Mouse (Mus musculus) CH12.LX (cell line): Measurements from ENCODE around the gene Acads.
A peak's percentile ranks its signal among the peaks of the same experiment; 100 is the strongest.

Source experiments
- CTCF ChIP-seq, 2 experiments: IDR thresholded peaks in 1 of 2; conservative IDR thresholded peaks in 1 of 2; 2 replicates each; pipeline ENCODE4 v1.5.1; 2011 to 2012; ENCODE audit warnings: low read depth in 2 of 2, low read length in 2 of 2, improper control_type of control experiment in 1 of 2, inconsistent platforms in 1 of 2, mild to moderate bottlenecking in 1 of 2, moderate library complexity in 1 of 2
- EP300 ChIP-seq: IDR thresholded peaks from 2 replicates; pipeline ENCODE4 v1.6.1; 2011; ENCODE audit warnings: low read length, improper control_type of control experiment
- MAFK ChIP-seq: IDR thresholded peaks from 2 replicates; pipeline ENCODE4 v1.6.1; 2011; ENCODE audit warnings: low read length, improper control_type of control experiment; ENCODE audit not compliant: insufficient replicate concordance
- MAX ChIP-seq: IDR thresholded peaks from 2 replicates; pipeline ENCODE4 v1.6.1; 2011; ENCODE audit warnings: low read length, improper control_type of control experiment
- MXI1 ChIP-seq: IDR thresholded peaks from 2 replicates; pipeline ENCODE4 v1.6.1; 2011; ENCODE audit warnings: mild to moderate bottlenecking, low read depth, low read length, improper control_type of control experiment
- POLR2A ChIP-seq: IDR thresholded peaks from 2 replicates; pipeline ENCODE4 v1.6.1; 2011; ENCODE audit warnings: low read depth, mild to moderate bottlenecking, improper control_type of control experiment, low read length
- RAD21 ChIP-seq: IDR thresholded peaks from 2 replicates; pipeline ENCODE4 v1.6.1; 2011; ENCODE audit warnings: low read depth, mild to moderate bottlenecking, low read length, improper control_type of control experiment, moderate library complexity
- TBP ChIP-seq: conservative IDR thresholded peaks from 2 replicates; pipeline ENCODE4 v1.6.1; 2011; ENCODE audit warnings: low read depth, low read length, improper control_type of control experiment
- TCF12 ChIP-seq: IDR thresholded peaks from 2 replicates; pipeline ENCODE4 v1.6.1; 2014; ENCODE audit warnings: low read depth, mild to moderate bottlenecking, inconsistent platforms, low read length, improper control_type of control experiment
- USF2 ChIP-seq: conservative IDR thresholded peaks from 2 replicates; pipeline ENCODE4 v1.6.1; 2011; ENCODE audit warnings: low read depth, low read length, improper control_type of control experiment

DNA sequence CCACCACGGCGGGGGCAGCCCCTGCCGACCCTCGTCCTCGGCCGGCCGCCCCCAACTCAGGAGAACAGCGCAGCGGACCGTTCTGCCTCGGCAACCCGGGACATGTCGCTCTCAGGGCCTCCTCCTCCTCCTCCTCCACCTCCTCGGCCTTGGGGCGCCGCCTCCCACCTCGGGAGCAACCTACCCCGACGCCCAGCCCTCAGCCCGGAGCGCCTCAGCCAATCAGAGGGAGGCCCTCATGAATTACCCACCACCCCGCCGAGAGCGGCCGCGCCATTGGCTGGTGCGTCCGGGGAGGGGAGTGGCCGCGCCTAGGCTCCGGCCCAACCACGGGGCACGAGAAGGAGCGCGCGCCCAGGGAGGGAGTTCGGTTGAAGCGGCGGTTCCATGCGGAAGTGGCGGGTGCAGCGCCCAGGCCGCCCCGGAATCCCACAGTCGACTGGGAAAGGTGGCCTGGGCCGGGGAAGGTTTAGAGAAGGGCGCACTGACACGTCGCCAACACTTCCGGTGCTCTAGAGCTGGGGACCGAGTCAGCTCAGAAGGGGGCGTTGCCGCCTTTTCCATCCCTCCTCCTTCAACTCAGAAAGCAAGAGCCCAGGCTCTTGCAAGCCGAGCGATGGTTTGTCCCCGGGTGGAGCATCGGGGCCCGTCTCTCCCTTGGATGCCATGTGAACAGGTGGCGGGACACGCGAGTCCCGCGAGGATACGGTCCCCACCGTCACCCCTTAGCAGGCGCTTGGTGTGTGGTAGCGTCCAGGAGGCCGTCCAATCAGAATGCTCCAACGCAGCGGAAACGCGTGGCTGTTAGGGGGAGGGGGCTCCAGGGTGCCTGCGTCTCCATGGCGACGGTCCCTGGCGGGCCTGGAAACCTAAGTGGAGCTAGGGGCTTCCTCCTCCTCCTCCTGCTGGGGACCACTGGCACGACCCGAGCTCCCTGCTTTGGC, 39.2 kb upstream of the Acads start, which contains the start of gene Mlec:
- TF ChIP-seq CTCF (conservative IDR thresholded peaks at IDR 0.05 in 1 of 2, IDR thresholded peaks at IDR 0.05 in 1 of 2; ENCODE audit: low read depth in 2 of 2, low read length in 2 of 2): no peak
- no peak for TF ChIP-seq USF2
- TF ChIP-seq MAFK: 0 out of 2 replicates have a peak, but pooled peaks have one; percentile 5
- no peak for TF ChIP-seq TBP
- TF ChIP-seq RAD21: no peak
- peak; percentile 83 for TF ChIP-seq POLR2A
- no peak for TF ChIP-seq EP300
- TF ChIP-seq TCF12: peak; percentile 60
- peak; percentile 80; the same call in 1 of the 2 replicates for TF ChIP-seq MAX
- TF ChIP-seq MXI1: peak; percentile 81
